Mouse (Mus musculus) heart, adult 11 months (tissue): ENCODE measurements around the gene Trappc6b.
"Not testable (repeated sequence)": the region's sequence is repeated elsewhere in the genome, so short reads cannot be mapped to it uniquely, and the experiment has no call there.

Source experiments
- DNase-seq: peaks from one replicate; pipeline ENCODE4 v3.0.0; 2022

Gene Trappc6b

DNA sequence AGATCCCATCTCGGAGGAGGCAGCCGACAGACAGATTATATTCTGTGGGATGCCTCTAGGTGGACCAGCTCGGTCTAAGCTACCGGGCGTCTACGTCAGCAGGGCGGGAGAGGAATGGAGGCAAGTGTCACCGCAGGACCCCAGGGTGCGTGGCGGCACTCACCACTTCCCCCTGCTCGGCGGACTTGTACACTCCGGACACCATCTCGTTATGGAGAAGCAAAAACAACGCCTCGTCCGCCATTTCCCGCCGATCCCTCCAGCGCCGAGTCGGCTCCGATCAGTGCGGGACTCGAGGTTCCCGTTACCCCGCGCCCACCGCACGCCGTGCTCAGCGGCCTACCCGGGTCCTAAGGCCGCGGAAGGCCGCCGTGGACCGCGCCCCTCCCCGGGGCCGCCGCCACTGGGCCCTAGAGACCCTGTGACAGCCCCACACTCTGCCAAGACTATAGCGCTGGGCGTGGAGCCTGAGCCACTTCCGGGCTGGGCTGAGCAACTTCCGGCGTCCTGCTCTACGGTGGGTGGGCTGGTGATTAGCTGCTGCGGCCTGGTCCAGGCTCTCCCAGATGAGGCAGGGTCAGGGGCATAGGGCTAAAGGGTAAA is at the start of gene Trappc6b:
Trappc6b (minus strand) TSS at position 480 of the 603 bp plus-strand sequence.
- peak; percentile 99 for DNase-seq

DNA sequence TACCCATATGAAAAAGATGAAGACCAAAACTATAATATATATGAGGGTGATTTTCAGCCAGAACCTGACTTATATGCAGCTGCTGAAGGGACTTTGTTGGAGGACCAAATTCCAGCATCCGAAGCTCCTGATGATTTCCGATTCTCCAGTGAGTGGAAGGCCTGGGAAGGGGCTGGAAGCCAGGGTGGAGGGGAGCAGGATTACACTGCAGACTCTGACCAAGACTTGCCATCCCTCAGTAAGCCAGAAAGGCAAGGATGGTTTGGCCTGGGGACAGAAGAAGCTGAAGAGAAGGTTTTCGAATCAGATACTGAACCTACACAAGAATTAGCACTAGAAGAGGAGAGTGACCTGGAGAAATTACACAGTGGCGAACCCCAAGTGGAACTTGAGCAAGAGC is 46.7 kb upstream of the Trappc6b start:
- peak; percentile 56 for DNase-seq

DNA sequence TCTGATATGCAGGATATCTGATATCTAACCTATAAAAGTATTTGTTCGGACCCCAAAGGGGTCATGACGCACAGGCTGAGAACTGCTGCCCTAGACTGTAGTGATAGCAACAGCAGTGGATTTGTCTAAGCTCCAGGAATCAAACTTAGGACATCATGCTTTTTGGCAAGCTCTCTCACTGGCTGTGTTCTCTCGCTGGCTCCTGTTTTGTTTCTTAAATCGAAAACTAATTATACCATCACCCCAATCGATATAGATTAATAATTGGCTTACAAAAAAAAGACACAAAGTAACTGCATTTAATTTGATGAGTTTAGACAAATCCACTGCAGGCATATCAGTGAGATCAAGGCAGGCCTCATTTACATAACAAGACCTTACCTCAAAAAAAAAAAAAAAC is 45.2 kb upstream of the Trappc6b start:
- DNase-seq, result peak; percentile 4

- DNase-seq, result no peak
These were observed 44.6 kb upstream of the Trappc6b start for GRCm38 (mm10) chr12:59105914-59106313.

GRCm38 (mm10) chr12:59104771-59105170 is 43.5 kb upstream of the Trappc6b start:
- peak; percentile 4 for DNase-seq

DNA sequence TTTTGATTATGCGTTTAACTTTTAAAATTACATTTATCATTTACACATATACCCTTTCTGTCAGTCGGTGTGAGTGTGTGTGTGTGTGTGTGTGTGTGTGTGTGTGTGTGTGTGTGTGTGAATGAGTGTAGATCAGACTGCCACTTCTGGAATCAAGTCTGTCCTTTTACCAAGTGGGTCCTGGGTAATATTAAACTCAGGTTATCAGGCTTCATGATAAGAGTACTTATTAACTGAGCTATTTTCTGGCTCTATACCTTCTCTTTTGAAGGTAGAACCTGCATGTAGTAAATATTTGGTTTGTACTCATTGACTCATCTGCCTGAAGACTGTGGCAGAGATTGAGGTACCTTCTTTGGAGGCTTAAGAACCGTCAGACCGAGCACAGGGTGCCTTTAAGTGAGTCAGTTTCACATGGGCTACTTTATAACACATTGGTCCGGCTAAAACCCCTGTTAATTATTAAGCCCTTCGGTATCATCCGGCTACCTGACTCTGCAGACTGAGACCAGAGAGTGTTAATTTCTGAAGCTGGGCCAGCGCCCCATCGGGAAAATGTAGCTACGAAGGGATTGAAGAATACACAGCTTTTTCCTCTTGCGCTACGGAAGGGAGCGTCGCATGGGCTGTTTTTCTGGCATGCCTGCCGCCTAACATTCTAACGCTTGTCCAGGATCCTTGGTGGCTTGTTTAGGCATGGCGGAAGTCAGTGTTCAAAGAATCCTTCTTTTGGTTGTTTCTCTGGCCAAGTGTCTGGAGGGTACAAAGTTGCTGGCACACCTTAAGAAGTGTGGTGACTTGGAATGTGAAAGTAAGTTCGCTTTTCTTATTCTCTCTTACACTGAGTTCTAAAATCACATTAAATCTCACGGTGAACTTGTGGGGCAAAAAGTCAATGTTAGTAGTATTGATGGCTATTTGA is 34.1 kb upstream of the Trappc6b start, which contains the start of gene Mia2:
Mia2 (plus strand) TSS at position 696 of the 922 bp plus-strand sequence.
- DNase-seq, result peak; percentile 48

GRCm38 (mm10) chr12:59093543-59093942 is 32.3 kb upstream of the Trappc6b start:
- no peak for DNase-seq

DNA sequence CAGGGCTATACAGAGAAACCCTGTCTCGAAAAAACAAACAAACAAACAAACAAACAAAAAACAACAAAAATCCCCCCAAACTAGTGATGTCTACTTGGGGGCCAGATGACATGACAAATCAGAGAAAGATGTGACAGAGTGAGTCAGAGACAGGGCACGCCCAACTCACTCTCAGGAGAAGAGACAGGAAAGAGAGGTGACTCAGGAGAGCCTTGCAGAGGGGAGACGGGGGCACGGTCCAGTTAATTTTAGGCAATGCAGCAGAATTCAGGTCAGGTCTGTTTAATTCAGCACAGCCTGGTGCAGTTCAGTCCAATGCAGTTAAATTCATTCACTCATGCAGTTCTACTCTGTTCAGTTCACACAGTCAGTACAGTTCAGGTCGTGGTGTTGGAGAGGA is 24.9 kb upstream of the Trappc6b start:
- peak; percentile 75 for DNase-seq

- no peak for DNase-seq
These were observed 23.2 kb upstream of the Trappc6b start for GRCm38 (mm10) chr12:59084446-59084845.

GRCm38 (mm10) chr12:59080461-59080860 is 19.2 kb upstream of the Trappc6b start:
- DNase-seq, result peak; percentile 70

DNA sequence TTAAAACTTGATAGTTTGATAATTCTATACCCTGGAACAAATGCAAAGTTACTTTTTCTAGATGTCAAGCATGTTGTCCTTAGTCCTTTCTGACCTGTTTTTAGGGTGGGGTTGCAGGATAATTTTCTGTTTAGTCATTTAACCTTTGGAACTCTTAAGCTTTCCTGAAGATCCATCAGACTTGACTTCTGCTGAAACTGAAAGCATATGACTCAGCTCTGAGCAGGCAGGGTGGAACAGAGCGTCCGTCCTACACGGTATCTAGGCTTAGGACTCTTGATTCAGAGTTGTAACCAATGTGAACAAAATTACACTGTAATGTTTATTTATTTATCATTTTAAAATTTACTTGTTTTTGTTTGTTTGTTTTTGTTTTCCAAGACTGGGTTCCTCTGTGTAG is 16.6 kb upstream of the Trappc6b start:
- DNase-seq, result no peak

- peak; percentile 16 for DNase-seq
These were observed 15.7 kb upstream of the Trappc6b start for GRCm38 (mm10) chr12:59076996-59077395.

DNA sequence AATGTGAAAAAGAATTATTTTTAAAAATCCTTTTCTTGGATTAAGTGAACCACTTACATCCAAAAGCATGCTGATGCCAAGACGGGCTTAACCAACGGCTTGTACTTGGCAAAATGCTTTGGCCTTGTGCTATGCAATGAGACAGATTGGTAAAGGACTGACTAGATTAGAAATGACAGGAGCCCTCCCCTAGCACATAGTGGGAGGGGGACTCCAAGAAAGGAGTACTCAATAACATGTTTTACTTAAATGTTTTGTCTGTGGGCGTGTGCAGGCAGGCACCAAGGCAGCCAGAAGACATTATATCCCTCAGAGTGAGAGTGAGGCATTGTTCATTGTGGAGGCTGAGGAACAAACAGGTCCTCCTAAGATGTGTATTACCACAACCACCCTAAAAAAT is 12.8 kb upstream of the Trappc6b start:
- peak; percentile 50 for DNase-seq

DNA sequence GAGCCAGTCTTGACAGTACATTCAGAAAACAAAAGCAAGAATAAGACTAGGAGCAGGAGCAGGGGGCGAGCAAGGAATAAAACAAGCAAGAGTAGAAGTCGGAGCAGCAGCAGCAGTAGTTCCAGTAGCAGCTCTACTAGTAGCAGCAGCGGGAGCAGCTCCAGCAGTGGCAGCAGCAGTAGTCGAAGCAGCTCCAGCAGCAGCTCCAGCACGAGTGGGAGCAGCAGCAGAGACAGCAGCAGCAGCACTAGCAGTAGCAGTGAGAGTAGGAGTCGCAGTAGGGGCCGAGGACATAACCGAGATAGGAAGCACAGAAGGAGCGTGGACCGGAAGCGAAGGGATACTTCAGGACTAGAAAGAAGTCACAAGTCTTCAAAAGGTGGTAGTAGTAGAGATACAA is 11.0 kb upstream of the Trappc6b start:
- DNase-seq, result peak; percentile 69

DNA sequence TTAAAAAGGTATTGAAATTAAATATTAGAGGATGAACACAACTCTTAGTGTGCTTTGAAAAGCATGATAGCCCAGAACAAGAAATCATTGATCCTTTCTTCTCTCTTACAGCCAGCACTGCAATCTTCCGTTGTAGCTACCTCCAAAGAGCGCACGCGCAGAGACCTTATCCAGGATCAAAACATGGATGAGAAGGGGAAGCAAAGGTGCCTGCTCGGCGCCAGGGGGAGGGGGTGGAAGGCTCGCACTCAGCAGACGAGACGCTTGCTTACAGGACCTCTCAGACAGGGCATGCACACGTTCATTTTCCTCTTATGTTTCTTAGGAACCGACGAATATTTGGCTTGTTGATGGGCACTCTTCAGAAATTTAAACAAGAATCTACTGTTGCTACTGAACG is 7.5 kb upstream of the Trappc6b start:
- DNase-seq, result peak; percentile 64

DNA sequence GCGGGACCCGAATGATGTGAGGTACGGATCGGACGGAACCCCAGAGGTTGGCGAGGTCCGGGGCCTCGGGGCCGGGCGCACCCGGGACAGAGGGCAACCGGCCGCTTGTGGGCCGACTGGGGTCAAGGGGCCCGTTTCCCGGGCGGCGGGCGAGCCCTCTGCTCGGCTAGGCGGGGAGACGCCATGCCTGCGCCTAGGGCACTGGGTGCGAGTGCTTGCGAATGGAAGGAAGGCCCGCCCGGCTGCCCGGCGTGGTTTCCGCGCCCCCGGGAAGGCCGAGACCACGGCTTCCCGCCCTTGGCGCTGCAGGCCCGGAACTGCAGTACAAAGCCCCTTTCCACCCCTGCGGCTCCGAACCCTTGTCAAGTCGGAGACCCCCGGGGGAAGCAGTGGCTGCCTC is 5.8 kb upstream of the Trappc6b start:
- DNase-seq, result no peak

- peak; percentile 100 for DNase-seq
These were observed 5.3 kb upstream of the Trappc6b start, which contains the start of gene Pnn for GRCm38 (mm10) chr12:59066448-59067077. Gene Pnn (plus strand): TSS chr12:59066884.

DNA sequence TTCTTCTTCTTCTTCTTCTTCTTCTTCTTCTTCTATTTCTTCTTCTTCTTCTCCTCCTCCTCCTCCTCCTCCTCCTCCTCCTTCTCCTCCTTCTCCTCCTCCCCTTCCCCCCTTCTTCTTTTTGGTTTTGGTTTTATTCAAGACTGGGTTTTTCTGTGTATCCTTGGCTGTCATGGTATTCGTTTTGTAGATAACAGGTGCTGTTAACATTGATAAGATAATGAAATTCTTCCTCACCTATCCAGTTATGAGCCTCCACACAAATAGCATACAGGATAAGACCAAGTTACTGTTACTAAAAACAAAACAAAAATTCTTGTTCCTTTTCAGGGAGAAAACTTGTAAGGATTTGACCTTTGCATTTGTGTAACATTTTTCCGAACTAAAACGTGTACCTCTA is 4.5 kb upstream of the Trappc6b start:
- no peak for DNase-seq

DNA sequence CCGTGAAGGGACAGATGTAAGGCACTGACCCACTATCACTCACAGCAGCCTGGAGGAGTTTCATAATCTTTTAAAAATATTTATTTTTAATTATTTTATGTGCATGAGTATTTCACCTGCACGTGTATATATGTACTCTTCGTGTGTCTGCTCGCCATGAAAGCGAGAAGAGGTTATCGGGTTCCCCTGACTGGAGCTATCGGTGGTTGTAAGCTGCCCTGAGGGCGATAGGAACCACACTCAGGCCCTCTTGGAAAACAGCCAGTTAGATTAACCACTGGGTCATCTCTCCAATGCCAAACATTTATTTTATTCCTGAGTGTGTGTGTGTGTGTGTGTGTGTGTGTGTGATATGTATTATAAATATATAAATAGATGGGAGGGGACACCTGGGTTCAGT is 3.6 kb upstream of the Trappc6b start:
- DNase-seq, result peak; percentile 75

GRCm38 (mm10) chr12:59060322-59060721 is 950 bp downstream of the Trappc6b start:
- peak; percentile 43 for DNase-seq

GRCm38 (mm10) chr12:59058242-59058641 is 3.0 kb downstream of the Trappc6b start:
- not testable (repeated sequence) for DNase-seq

GRCm38 (mm10) chr12:59056222-59056621 is 5.0 kb downstream of the Trappc6b start:
- peak; percentile 34 for DNase-seq

GRCm38 (mm10) chr12:59055196-59055850 is 5.9 kb downstream of the Trappc6b start:
- peak; percentile 66 for DNase-seq
